Mouse (Mus musculus): ENCODE measurements at regions not wholly inside any gene's neighbourhood (a gene's known extent, or its start where the extent isn't known, plus 50 kb on each side); places are given as distances from the start of the nearest gene placed in this dataset.

- no peak overlapping the region for H3K9ac ChIP-seq
- no peak for TF ChIP-seq CTCF (IDR thresholded peaks at IDR 0.05; ENCODE audit: low read depth)
- H3K27me3 ChIP-seq (ENCODE audit: insufficient read depth, low read length) = no peaks in the 10 kb centered on the region
- H3K4me3 ChIP-seq (ENCODE audit: low read depth, low read length) = no peak overlapping the region
- peak; percentile 28 for DNase-seq
- WGBS = 73% methylated on average over 8 of the region's 8 CpGs
- H3K4me1 ChIP-seq (ENCODE audit: insufficient read depth) = no peaks in the 10 kb centered on the region
- no peak overlapping the region for H3K4me2 ChIP-seq
- H3K9me3 ChIP-seq (ENCODE audit: low read depth, low read length) = no peaks in the 10 kb centered on the region
- no peak for ATAC-seq (ENCODE audit: insufficient read depth)
- no peaks in the 10 kb centered on the region for H3K36me3 ChIP-seq (ENCODE audit: insufficient read depth)
- H3K27ac ChIP-seq (ENCODE audit: low read depth) = no peak overlapping the region
Measured at GRCm38 (mm10) chr2:27599061-27599768, 77.0 kb upstream of the Rxra start.

GRCm38 (mm10) chr2:27599769-27600167, 76.5 kb upstream of the Rxra start:
- Histone ChIP-seq H3K4me3 (ENCODE audit: low read depth, low read length) (no peak overlapping the region), H3K9ac (no peak overlapping the region), H3K4me2 (no peak overlapping the region), H3K27me3 (ENCODE audit: insufficient read depth, low read length) (no peaks in the 10 kb centered on the region), H3K9me3 (ENCODE audit: low read depth, low read length) (no peaks in the 10 kb centered on the region), H3K36me3 (ENCODE audit: insufficient read depth) (no peaks in the 10 kb centered on the region), H3K4me1 (ENCODE audit: insufficient read depth) (no peaks in the 10 kb centered on the region), H3K27ac (ENCODE audit: low read depth) (no peak overlapping the region)
- DNase-seq (no peak), ATAC-seq (ENCODE audit: insufficient read depth) (no peak)
- WGBS = 72% methylated on average over 4 of the region's 4 CpGs
- TF ChIP-seq CTCF (IDR thresholded peaks at IDR 0.05; ENCODE audit: low read depth) = no peak

GRCm38 (mm10) chr2:27603333-27603732, 72.9 kb upstream of the Rxra start:
- 78% methylated on average over 4 of the region's 4 CpGs for WGBS
- DNase-seq = peak; percentile 14

GRCm38 (mm10) chr2:27604588-27604987, 71.7 kb upstream of the Rxra start:
- Histone ChIP-seq H3K4me3 (ENCODE audit: low read depth, low read length) (no peak overlapping the region), H3K9me3 (ENCODE audit: low read depth, low read length) (no peaks in the 10 kb centered on the region), H3K27me3 (ENCODE audit: insufficient read depth, low read length) (no peaks in the 10 kb centered on the region), H3K9ac (no peak overlapping the region), H3K36me3 (ENCODE audit: insufficient read depth) (no peaks in the 10 kb centered on the region), H3K4me2 (no peak overlapping the region), H3K27ac (ENCODE audit: low read depth) (no peak overlapping the region), H3K4me1 (ENCODE audit: insufficient read depth) (no peaks in the 10 kb centered on the region)
- no peak for DNase-seq
- TF ChIP-seq CTCF (IDR thresholded peaks at IDR 0.05; ENCODE audit: low read depth) = no peak
- 35% methylated on average over 3 of the region's 3 CpGs for WGBS
- no peak for ATAC-seq (ENCODE audit: insufficient read depth)

More at GRCm38 (mm10) chr2:27603333-27603732, 72.9 kb upstream of the Rxra start:
- Histone ChIP-seq H3K4me2 (no peak overlapping the region), H3K27ac (ENCODE audit: low read depth) (no peak overlapping the region), H3K27me3 (ENCODE audit: insufficient read depth, low read length) (no peaks in the 10 kb centered on the region), H3K9ac (no peak overlapping the region), H3K9me3 (ENCODE audit: low read depth, low read length) (no peaks in the 10 kb centered on the region), H3K4me3 (ENCODE audit: low read depth, low read length) (no peak overlapping the region), H3K36me3 (ENCODE audit: insufficient read depth) (no peaks in the 10 kb centered on the region), H3K4me1 (ENCODE audit: insufficient read depth) (no peaks in the 10 kb centered on the region)
- no peak for ATAC-seq (ENCODE audit: insufficient read depth)
- no peak for TF ChIP-seq CTCF (IDR thresholded peaks at IDR 0.05; ENCODE audit: low read depth)

- Histone ChIP-seq H3K4me1 (ENCODE audit: insufficient read depth) (no peaks in the 10 kb centered on the region), H3K36me3 (ENCODE audit: insufficient read depth) (no peaks in the 10 kb centered on the region), H3K27me3 (ENCODE audit: insufficient read depth, low read length) (no peaks in the 10 kb centered on the region), H3K4me2 (no peak overlapping the region), H3K4me3 (ENCODE audit: low read depth, low read length) (no peak overlapping the region), H3K27ac (ENCODE audit: low read depth) (no peak overlapping the region), H3K9ac (no peak overlapping the region), H3K9me3 (ENCODE audit: low read depth, low read length) (no peaks in the 10 kb centered on the region)
- no peak for DNase-seq
- no peak for TF ChIP-seq CTCF (IDR thresholded peaks at IDR 0.05; ENCODE audit: low read depth)
- WGBS = 75% methylated on average over 9 of the region's 9 CpGs
- ATAC-seq (ENCODE audit: insufficient read depth) = no peak
Measured at GRCm38 (mm10) chr2:27606816-27607215, 69.4 kb upstream of the Rxra start.

- Histone ChIP-seq H3K27me3 (ENCODE audit: insufficient read depth, low read length) (no peaks in the 10 kb centered on the region), H3K36me3 (ENCODE audit: insufficient read depth) (no peaks in the 10 kb centered on the region), H3K4me2 (no peak overlapping the region), H3K27ac (ENCODE audit: low read depth) (no peak overlapping the region), H3K9me3 (ENCODE audit: low read depth, low read length) (no peaks in the 10 kb centered on the region), H3K4me1 (ENCODE audit: insufficient read depth) (no peaks in the 10 kb centered on the region), H3K9ac (no peak overlapping the region), H3K4me3 (ENCODE audit: low read depth, low read length) (no peak overlapping the region)
- ATAC-seq (ENCODE audit: insufficient read depth) (no peak), DNase-seq (no peak)
- TF ChIP-seq CTCF (IDR thresholded peaks at IDR 0.05; ENCODE audit: low read depth) = no peak
- 53% methylated on average over 3 of the region's 3 CpGs for WGBS
Measured at GRCm38 (mm10) chr2:27621741-27622140, 54.5 kb upstream of the Rxra start.

GRCm38 (mm10) chr2:27624656-27625366, 51.4 kb upstream of the Rxra start:
- Histone ChIP-seq H3K4me1 (ENCODE audit: insufficient read depth) (no peaks in the 10 kb centered on the region), H3K9me3 (ENCODE audit: low read depth, low read length) (no peaks in the 10 kb centered on the region), H3K27ac (ENCODE audit: low read depth) (no peak overlapping the region), H3K4me2 (no peak overlapping the region), H3K9ac (no peak overlapping the region), H3K27me3 (ENCODE audit: insufficient read depth, low read length) (no peaks in the 10 kb centered on the region), H3K36me3 (ENCODE audit: insufficient read depth) (no peaks in the 10 kb centered on the region), H3K4me3 (ENCODE audit: low read depth, low read length) (no peak overlapping the region)
- no peak for ATAC-seq (ENCODE audit: insufficient read depth)
- 70% methylated on average over 2 of the region's 2 CpGs for WGBS
- TF ChIP-seq CTCF (IDR thresholded peaks at IDR 0.05; ENCODE audit: low read depth) = no peak
- DNase-seq = no peak
